Mouse (Mus musculus) lung, adult 2 months (tissue): ENCODE measurements at regions not wholly inside any gene's neighbourhood (a gene's known extent, or its start where the extent isn't known, plus 50 kb on each side); places are given as distances from the start of the nearest gene placed in this dataset.

Source experiments
- CTCF ChIP-seq: fragments of 200-500 bp; IDR thresholded peaks from 2 replicates; pipeline ENCODE4 v1.5.1; 2011; ENCODE audit warnings: mild to moderate bottlenecking, low read length, control low read depth; ENCODE audit not compliant: insufficient read depth
- POLR2A ChIP-seq: fragments of 200-500 bp; IDR thresholded peaks from 2 replicates; pipeline ENCODE4 v1.6.1; 2011; ENCODE audit warnings: low read depth, mild to moderate bottlenecking, control low read depth, low read length, borderline replicate concordance; ENCODE audit errors: extremely low read depth

- TF ChIP-seq POLR2A: no peak
- no peak for TF ChIP-seq CTCF
Observed at GRCm38 (mm10) chr8:112094881-112095280, 80.0 kb upstream of the Gm6793 start.
